Mouse (Mus musculus): ENCODE data around the gene Auts2. TPM values are rescaled to one million over a fixed set of nuclear protein-coding genes. Genes with fewer than 3 reads are reported as not detected.

Gene Auts2
- polyA plus RNA-seq, 1 experiment from 2014 or later = 0.23 TPM

DNA sequence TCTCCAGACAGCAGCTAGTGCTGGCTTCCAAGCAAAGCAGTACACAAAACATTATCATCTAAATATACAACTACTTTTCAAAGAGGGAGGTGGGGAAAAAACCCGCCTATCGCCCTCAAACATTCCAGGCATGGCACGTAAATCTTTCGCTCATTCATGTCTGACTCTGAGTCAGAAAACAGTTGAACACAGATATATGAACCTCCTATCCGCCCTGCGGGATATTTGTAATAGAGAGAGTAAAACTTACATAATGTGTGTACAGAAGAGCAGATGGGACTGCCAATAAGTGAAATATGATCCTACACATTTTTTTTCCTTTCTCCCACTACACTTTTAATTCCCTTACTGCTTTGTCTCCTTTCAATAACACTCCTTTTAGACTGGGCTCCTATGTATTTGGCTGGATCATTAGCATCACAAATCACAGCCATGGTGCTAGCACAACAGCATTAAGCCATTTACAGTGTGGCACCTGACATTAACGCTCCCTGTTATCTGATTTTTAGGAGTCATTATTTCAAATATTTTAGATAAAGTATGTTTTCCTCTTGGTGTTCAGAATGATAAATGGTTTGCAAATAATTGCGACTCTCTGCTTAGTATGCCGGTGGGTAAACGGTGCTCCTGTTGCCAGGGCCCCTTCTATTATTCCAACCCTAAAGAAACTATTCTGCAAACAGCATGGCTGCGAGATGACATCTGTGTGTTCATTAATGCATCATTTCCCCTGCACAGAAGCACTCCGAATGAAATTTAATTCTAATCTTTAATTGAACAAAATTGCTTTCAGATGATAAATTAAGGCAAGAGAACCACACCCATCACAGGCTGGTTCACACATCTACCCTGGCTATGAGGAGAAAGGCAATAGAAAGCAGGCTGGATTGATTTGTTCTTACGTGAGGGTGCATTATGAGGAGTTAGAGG, 252.3 kb downstream of the Auts2 start:
- ChIA-PET POLR2A (no interaction called here), CTCF (no interaction called here)
- in situ Hi-C loops (cut with MboI; ENCODE audit: low pct_unique_long_range_greater_than_20kb) = no loop called here
- peaks cover 9% of the 10 kb centered on the region for H3K27me3 ChIP-seq
- ATAC-seq (no peak), DNase-seq (ENCODE audit: low read depth, low spot score) (no peak)
- TF ChIP-seq CTCF (IDR thresholded peaks at IDR 0.05) = no peak

DNA sequence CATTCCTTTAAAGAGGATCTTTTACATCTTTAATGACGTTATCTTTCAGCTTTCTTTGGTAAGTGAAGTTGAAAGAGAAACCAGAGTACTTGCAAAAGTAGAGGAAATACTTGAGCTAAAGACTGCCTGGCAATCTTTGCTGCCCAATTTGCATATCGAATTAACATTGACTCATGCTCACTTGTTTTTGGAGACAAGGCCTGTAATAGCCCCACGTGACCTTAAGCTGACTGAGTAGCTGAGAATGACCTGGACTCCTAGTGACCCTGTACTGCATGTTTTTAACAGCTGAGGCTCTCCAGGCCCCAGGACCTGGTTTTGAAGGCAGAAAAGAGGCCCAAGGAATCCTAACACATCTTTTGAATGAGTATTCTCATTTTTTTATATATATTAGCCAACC, 259.4 kb downstream of the Auts2 start:
- no peak for TF ChIP-seq CTCF (IDR thresholded peaks at IDR 0.05)

GRCm38 (mm10) chr5:132274098-132274898, 268.8 kb downstream of the Auts2 start:
- CTCF ChIA-PET = no interaction called here
- H3K27me3 ChIP-seq = no peaks in the 10 kb centered on the region
- in situ Hi-C loops (cut with MboI; ENCODE audit: low pct_unique_long_range_greater_than_20kb) = no loop called here
- POLR2A ChIA-PET = no interaction called here
- ATAC-seq = no peak
- no peak for TF ChIP-seq CTCF (IDR thresholded peaks at IDR 0.05)
- DNase-seq (ENCODE audit: low read depth, low spot score) = no peak

More for the DNA sequence above, 259.4 kb downstream of the Auts2 start:
- CTCF ChIA-PET = no interaction called here
- no peak for ATAC-seq
- POLR2A ChIA-PET = no interaction called here
- DNase-seq (ENCODE audit: low read depth, low spot score) = no peak
- in situ Hi-C loops (cut with MboI; ENCODE audit: low pct_unique_long_range_greater_than_20kb) = no loop called here
- H3K27me3 ChIP-seq = peaks cover 6% of the 10 kb centered on the region

DNA sequence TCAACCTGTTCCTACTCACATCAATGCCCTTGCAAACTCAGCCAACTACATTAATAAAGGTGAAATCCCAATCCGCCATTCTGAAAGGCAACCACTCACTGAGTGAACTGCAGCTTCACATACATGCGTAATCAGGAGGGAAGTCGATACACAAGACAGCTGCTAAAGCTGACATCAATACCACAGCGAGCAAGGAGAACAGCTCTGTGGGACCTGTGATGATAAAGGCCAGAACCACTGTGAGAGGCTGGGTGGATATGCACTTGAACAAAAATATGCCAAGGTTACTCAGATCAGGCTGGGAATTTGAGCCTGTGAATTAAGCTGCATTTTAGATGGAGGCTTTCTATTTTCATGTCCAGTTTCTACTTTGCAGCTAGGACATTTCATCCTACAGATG, 271.0 kb downstream of the Auts2 start:
- ChIA-PET POLR2A (no interaction called here), CTCF (no interaction called here)
- in situ Hi-C loops (cut with MboI; ENCODE audit: low pct_unique_long_range_greater_than_20kb) = no loop called here
- no peak for ATAC-seq
- no peak for TF ChIP-seq CTCF (IDR thresholded peaks at IDR 0.05)
- no peaks in the 10 kb centered on the region for H3K27me3 ChIP-seq
- DNase-seq (ENCODE audit: low read depth, low spot score) = no peak

GRCm38 (mm10) chr5:132270896-132271295, 272.2 kb downstream of the Auts2 start:
- POLR2A ChIA-PET = no interaction called here
- in situ Hi-C loops (cut with MboI; ENCODE audit: low pct_unique_long_range_greater_than_20kb) = no loop called here
- no peak for ATAC-seq
- CTCF ChIA-PET = no interaction called here
- no peak for DNase-seq (ENCODE audit: low read depth, low spot score)
- no peaks in the 10 kb centered on the region for H3K27me3 ChIP-seq
- no peak for TF ChIP-seq CTCF (IDR thresholded peaks at IDR 0.05)

- POLR2A ChIA-PET = no interaction called here
- no peak for TF ChIP-seq CTCF (IDR thresholded peaks at IDR 0.05)
- no peaks in the 10 kb centered on the region for H3K27me3 ChIP-seq
- CTCF ChIA-PET = no interaction called here
- in situ Hi-C loops (cut with MboI; ENCODE audit: low pct_unique_long_range_greater_than_20kb) = no loop called here
- no peak for DNase-seq (ENCODE audit: low read depth, low spot score)
- no peak for ATAC-seq
These were observed 273.1 kb downstream of the Auts2 start for GRCm38 (mm10) chr5:132270074-132270473.

- in situ Hi-C loops (cut with MboI; ENCODE audit: low pct_unique_long_range_greater_than_20kb) = no loop called here
- ChIA-PET POLR2A (no interaction called here), CTCF (no interaction called here)
- ATAC-seq (no peak), DNase-seq (ENCODE audit: low read depth, low spot score) (no peak)
- TF ChIP-seq CTCF (IDR thresholded peaks at IDR 0.05) = no peak
- no peaks in the 10 kb centered on the region for H3K27me3 ChIP-seq
These were observed 274.7 kb downstream of the Auts2 start for GRCm38 (mm10) chr5:132268351-132268967.

DNA sequence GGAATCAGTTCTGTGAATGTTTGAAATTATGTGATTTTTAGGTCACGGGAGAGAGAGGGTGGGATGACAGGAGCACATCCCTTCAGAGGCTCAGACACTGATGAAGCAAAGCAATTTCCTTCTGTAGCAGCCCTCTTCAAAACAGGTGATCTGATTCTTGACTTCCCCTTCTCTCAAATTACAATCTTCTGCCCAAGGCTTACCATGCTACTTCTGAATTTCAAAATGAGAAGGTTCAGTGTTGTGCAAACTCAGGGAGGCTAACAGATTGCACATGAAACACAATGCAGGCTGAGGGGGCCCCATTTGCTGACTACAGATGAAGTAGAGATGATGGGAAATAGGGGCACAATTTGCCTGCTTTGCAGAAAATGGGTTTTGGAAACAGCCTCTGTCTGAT, 278.1 kb downstream of the Auts2 start:
- H3K27me3 ChIP-seq = no peaks in the 10 kb centered on the region
- TF ChIP-seq CTCF (IDR thresholded peaks at IDR 0.05) = no peak
- CTCF ChIA-PET = interaction anchor here (1.2 kb wide), 1 partner anchor 30 kb away, joined by 3 read pairs; no protein-coding TSS in a partner anchor
- ATAC-seq (no peak), DNase-seq (ENCODE audit: low read depth, low spot score) (no peak)
- POLR2A ChIA-PET = no interaction called here
- in situ Hi-C loops (cut with MboI; ENCODE audit: low pct_unique_long_range_greater_than_20kb) = no loop called here

GRCm38 (mm10) chr5:132261750-132262149, 281.4 kb downstream of the Auts2 start:
- ATAC-seq = no peak
- TF ChIP-seq CTCF (IDR thresholded peaks at IDR 0.05) = no peak
- no peaks in the 10 kb centered on the region for H3K27me3 ChIP-seq
- ChIA-PET CTCF (interaction anchor here (2.5 kb wide), 1 partner anchor 13 kb away, joined by 6 read pairs; no protein-coding TSS in a partner anchor), POLR2A (no interaction called here)
- no peak for DNase-seq (ENCODE audit: low read depth, low spot score)
- in situ Hi-C loops (cut with MboI; ENCODE audit: low pct_unique_long_range_greater_than_20kb) = no loop called here

GRCm38 (mm10) chr5:132258882-132259281, 284.3 kb downstream of the Auts2 start:
- H3K27me3 ChIP-seq = no peaks in the 10 kb centered on the region
- CTCF ChIA-PET = interaction anchor here (1.0 kb wide), 1 partner anchor 23 kb away, joined by 3 read pairs; no protein-coding TSS in a partner anchor
- in situ Hi-C loops (cut with MboI; ENCODE audit: low pct_unique_long_range_greater_than_20kb) = no loop called here
- DNase-seq (ENCODE audit: low read depth, low spot score) (no peak), ATAC-seq (no peak)
- no peak for TF ChIP-seq CTCF (IDR thresholded peaks at IDR 0.05)
- POLR2A ChIA-PET = no interaction called here

DNA sequence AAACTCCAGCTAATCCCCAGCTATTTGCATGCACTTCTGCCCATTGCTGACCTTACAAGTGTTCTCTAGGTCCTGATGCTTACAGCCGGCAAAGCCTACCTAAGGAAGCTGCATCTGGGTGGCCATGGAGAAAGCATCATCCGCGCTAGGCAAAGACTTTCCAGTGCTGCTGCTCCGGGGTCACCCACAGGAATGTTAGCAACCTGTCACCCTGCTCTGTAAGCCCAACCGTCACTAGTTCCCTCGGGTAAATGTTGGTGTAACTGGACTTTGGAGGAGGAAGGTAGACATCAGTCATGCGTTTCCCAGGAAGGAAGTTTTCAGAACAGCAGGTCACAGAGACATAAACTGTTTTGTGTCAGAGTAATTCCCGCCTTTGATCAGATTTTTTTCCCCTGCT, 287.6 kb downstream of the Auts2 start:
- no peaks in the 10 kb centered on the region for H3K27me3 ChIP-seq
- ChIA-PET POLR2A (no interaction called here), CTCF (no interaction called here)
- in situ Hi-C loops (cut with MboI; ENCODE audit: low pct_unique_long_range_greater_than_20kb) = no loop called here
- DNase-seq (ENCODE audit: low read depth, low spot score) = no peak
- no peak for ATAC-seq
- TF ChIP-seq CTCF (IDR thresholded peaks at IDR 0.05) = no peak
